13 mouse cellular contexts compared by ENCODE assay signal in the genomic region with DNA sequence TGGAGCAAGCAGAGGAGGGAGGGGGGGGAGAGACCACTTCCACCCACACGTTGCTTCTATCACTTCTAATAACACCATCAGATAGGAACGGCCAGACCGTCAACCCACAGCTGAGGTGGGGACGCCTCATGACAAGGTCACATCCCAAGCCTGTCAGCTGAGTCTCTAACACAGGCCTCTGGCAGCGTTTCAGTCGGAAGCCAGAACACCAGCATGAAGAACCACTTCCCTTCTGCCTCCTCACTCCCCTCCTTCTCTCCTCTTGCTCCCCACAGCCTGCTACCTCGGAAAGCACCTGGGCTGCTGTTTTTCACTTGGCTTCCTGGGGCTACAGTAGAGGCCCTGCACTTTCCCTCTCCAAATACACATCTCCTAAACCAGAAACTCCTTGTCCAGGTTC. TPM values are rescaled to one million over a fixed set of nuclear protein-coding genes. Genes with fewer than 3 reads are reported as not detected.
A peak's percentile ranks its signal among the peaks of the same experiment; 100 is the strongest.
DNase-seq lines count a peak whose midpoint lies in the region; ATAC-seq lines count a peak whose summit lies in the region.
"Had no signal": no experiment of that assay in that cellular context is flagged by ENCODE, and none has a peak within 500 bp of the region (broad histone marks: within the 10 kb centered on the region; RNA-seq: fewer than 3 reads in every experiment).

No protein-coding gene starts in this region.

- H3K27me3 ChIP-seq in heart, embryonic 12.5 days (replicated peaks) = no peaks in the 10 kb centered on the region
- H3K27me3 ChIP-seq in megakaryocyte, embryonic 14.5 days (replicated peaks) = no peaks in the 10 kb centered on the region
- H3K27me3 ChIP-seq: liver, embryonic 13.5 days; midbrain, embryonic 15.5 days had no signal

- H3K9ac ChIP-seq in heart, embryonic 12.5 days = no peak overlapping the region
- H3K9ac ChIP-seq: forebrain, postnatal 0 days; liver, embryonic 13.5 days; midbrain, embryonic 15.5 days had no signal

- H3K9me3 ChIP-seq in heart, embryonic 12.5 days (replicated peaks) = no peaks in the 10 kb centered on the region
- no peaks in the 10 kb centered on the region for H3K9me3 ChIP-seq in megakaryocyte, embryonic 14.5 days
- H3K9me3 ChIP-seq: liver, embryonic 13.5 days; midbrain, embryonic 15.5 days had no signal

- DNase-seq in heart, adult 9 months (ENCODE audit: low spot score in 2 of 2) = no peak
- DNase-seq in thymus, postnatal 36 days = peak; percentile 33 to 52
- no peak for DNase-seq in c-Kit-positive CD71-positive TER-119-positive erythroid progenitor cells, embryonic 14.5 days (ENCODE audit: low spot score)
- no peak for DNase-seq in cerebellum, adult 18-20 months
- DNase-seq: forebrain, postnatal 0 days; kidney, postnatal 14 days; liver, embryonic 13.5 days had no signal

- 29% methylated on average over 7 of the region's 7 CpGs for WGBS in heart, embryonic 12.5 days

- H3K4me2 ChIP-seq in heart, embryonic 12.5 days = no peak overlapping the region
- H3K4me2 ChIP-seq: liver, embryonic 13.5 days; midbrain, embryonic 15.5 days had no signal

- peak overlapping the region; percentile 92 for H3K27ac ChIP-seq in heart, embryonic 12.5 days (ENCODE audit: poor library complexity, severe bottlenecking)
- H3K27ac ChIP-seq: left cerebral cortex, adult 2 months; liver, embryonic 13.5 days; midbrain, embryonic 15.5 days had no signal

- H3K4me1 ChIP-seq in heart, embryonic 12.5 days (replicated peaks) = peaks cover 79% of the 10 kb centered on the region
- H3K4me1 ChIP-seq in megakaryocyte, embryonic 14.5 days = peaks cover 100% of the 10 kb centered on the region

- no peak overlapping the region for H3K4me3 ChIP-seq in heart, embryonic 12.5 days
- H3K4me3 ChIP-seq in megakaryocyte, embryonic 14.5 days (replicated peaks) = peak overlapping the region; percentile 47
- H3K4me3 ChIP-seq: left cerebral cortex, adult 2 months; liver, embryonic 13.5 days; midbrain, embryonic 15.5 days had no signal

- H3K36me3 ChIP-seq in heart, embryonic 12.5 days = no peaks in the 10 kb centered on the region
- H3K36me3 ChIP-seq in megakaryocyte, embryonic 14.5 days (replicated peaks; ENCODE audit: low read length) = peaks cover 81% of the 10 kb centered on the region
- H3K36me3 ChIP-seq: liver, embryonic 13.5 days; midbrain, embryonic 15.5 days had no signal

- ATAC-seq in heart, embryonic 12.5 days (ENCODE audit: insufficient number of reproducible peaks, low FRiP score) = no peak
- ATAC-seq in megakaryocyte, adult 5-6 weeks (ENCODE audit: poor library complexity, severe bottlenecking) = no peak; the same call in 1 of the 2 replicates
- peak; percentile 63 to 66 for ATAC-seq in hematopoietic stem cell, adult 5-6 weeks (replicated peaks in 1 of 2; ENCODE audit: insufficient read depth in 1 of 2, low FRiP score in 2 of 2, low TSS enrichment in 1 of 2, low read depth in 1 of 2, poor library complexity in 2 of 2, severe bottlenecking in 2 of 2)
- ATAC-seq: forebrain, postnatal 0 days; midbrain, embryonic 15.5 days had no signal

RNA-seq across cellular contexts. Expression of gene Ksr1, which starts 53.4 kb away (rescaled TPM):
- 3.3 and 3.5 TPM in 2 replicates for polyA plus RNA-seq in heart, embryonic 12.5 days (2016; fragmentation: Nextera tagmentation; extraction: Ambion mirVana)
- 46.5 and 208 TPM in 2 replicates for polyA plus RNA-seq in megakaryocyte, embryonic 14.5 days (2012; ENCODE audit: insufficient read depth, low replicate concordance)
- 6.4 and 6.8 TPM in 2 replicates for total RNA-seq in megakaryocyte, adult 5-6 weeks (2015)
- total RNA-seq in megakaryocyte, adult 5-6 weeks (2017) = 5.2 and 10.8 TPM in 2 replicates
- total RNA-seq in hematopoietic stem cell, adult 5-6 weeks (2017) = 10.3 and 15.1 TPM in 2 replicates

Comparison
In these comparisons a context has a peak if more than half of its experiments do, and no peak if none do; other contexts are left out.
1. ATAC-seq: peak in hematopoietic stem cell, adult 5-6 weeks (2 of 2); none in heart, embryonic 12.5 days (single experiment) and megakaryocyte, adult 5-6 weeks (single experiment).
2. DNase-seq: peak in thymus, postnatal 36 days (2 of 2); none in heart, adult 9 months (0 of 2), c-Kit-positive CD71-positive TER-119-positive erythroid progenitor cells, embryonic 14.5 days (single experiment) and cerebellum, adult 18-20 months (0 of 2).